Mouse (Mus musculus): ENCODE measurements around the gene Parp8. TPM values are rescaled to one million over a fixed set of nuclear protein-coding genes. Genes with fewer than 3 reads are reported as not detected.

Parp8 gene
- polyA plus RNA-seq, 2 experiments = 2.0 to 3.2 TPM

DNA sequence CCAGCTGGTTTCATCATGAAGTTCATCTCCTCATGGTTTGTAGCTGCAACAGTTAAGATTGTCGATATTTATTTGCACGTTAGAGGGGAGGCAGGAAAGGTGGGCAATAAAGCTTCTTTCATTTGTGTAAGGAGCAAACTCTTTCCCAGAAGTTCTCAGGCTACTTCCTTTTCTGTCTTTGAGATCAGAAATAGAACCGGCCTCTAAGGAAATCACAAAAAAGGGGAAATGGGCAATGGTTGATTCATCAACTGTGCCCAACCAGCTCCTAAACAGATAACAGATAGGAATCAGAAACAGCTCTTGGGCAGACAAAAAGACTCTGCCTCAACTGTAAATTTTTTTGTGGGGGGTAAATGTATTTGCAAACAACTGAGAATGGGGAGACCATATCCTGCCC lies 27.4 kb upstream of the Parp8 start:
- Histone ChIP-seq H3K27me3 (ENCODE audit: control insufficient read depth, insufficient read depth, low read length) (no peaks in the 10 kb centered on the region), H3K9ac (replicated peaks) (no peak overlapping the region), H3K4me1 (replicated peaks; ENCODE audit: control insufficient read depth in 2 of 2, insufficient read depth in 2 of 2, low read length in 1 of 2) (no peaks in the 10 kb centered on the region), H3K36me3 (replicated peaks; ENCODE audit: control insufficient read depth, insufficient read depth, low read depth) (no peaks in the 10 kb centered on the region), H3K9me3 (ENCODE audit: control insufficient read depth, low read length) (no peaks in the 10 kb centered on the region), H3K4me3 (ENCODE audit: insufficient read depth in 1 of 2, low read depth in 2 of 2, low read length in 2 of 2) (no peak overlapping the region), H3K4me2 (ENCODE audit: low read depth) (no peak overlapping the region), H3K27ac (no peak overlapping the region)
- DNase-seq (ENCODE audit: low read depth in 3 of 3, low spot score in 3 of 3) (no peak), ATAC-seq (ENCODE audit: insufficient read depth) (no peak)
- 17% methylated on average over 3 of the region's 3 CpGs for WGBS (ENCODE audit: insufficient replicate concordance)
- TF ChIP-seq EP300 (IDR thresholded peaks at IDR 0.05; ENCODE audit: low read depth) = no peak
- TF ChIP-seq CTCF (IDR thresholded peaks at IDR 0.05; ENCODE audit: low read depth) = no peak

DNA sequence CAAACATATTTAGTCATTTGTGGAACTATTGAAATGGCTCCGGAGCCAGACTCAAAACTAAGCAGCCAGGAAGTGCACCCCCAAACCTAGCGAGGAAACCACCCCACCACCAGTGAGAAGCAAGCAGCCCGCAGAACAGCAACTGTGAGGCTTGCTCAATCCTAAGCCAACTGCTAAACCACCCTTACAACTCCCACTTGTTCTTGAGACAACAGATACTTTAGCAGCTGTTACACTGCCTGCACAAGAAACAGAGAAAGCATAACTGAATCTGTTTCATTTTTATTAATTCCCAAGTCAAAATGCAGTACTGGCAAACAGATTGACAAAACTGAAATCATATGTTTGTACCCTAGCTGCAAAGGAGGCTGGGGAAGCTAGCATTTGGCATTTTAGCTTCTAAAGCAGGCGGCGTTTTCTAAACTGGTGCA lies 23.2 kb upstream of the Parp8 start:
- H3K9ac ChIP-seq (replicated peaks) = no peak overlapping the region
- H3K27me3 ChIP-seq (ENCODE audit: control insufficient read depth, insufficient read depth, low read length) = no peaks in the 10 kb centered on the region
- no peak overlapping the region for H3K4me3 ChIP-seq (ENCODE audit: insufficient read depth in 1 of 2, low read depth in 2 of 2, low read length in 2 of 2)
- no peaks in the 10 kb centered on the region for H3K9me3 ChIP-seq (ENCODE audit: control insufficient read depth, low read length)
- H3K4me2 ChIP-seq (ENCODE audit: low read depth) = no peak overlapping the region
- no peak for TF ChIP-seq CTCF (IDR thresholded peaks at IDR 0.05; ENCODE audit: low read depth)
- no peak for TF ChIP-seq EP300 (IDR thresholded peaks at IDR 0.05; ENCODE audit: low read depth)
- DNase-seq (ENCODE audit: low read depth in 3 of 3, low spot score in 3 of 3) (no peak), ATAC-seq (ENCODE audit: insufficient read depth) (no peak)
- H3K27ac ChIP-seq = no peak overlapping the region
- 37% methylated on average over 5 of the region's 5 CpGs for WGBS (ENCODE audit: insufficient replicate concordance)
- H3K36me3 ChIP-seq (replicated peaks; ENCODE audit: control insufficient read depth, insufficient read depth, low read depth) = no peaks in the 10 kb centered on the region
- H3K4me1 ChIP-seq (replicated peaks; ENCODE audit: control insufficient read depth in 2 of 2, insufficient read depth in 2 of 2, low read length in 1 of 2) = no peaks in the 10 kb centered on the region

DNA sequence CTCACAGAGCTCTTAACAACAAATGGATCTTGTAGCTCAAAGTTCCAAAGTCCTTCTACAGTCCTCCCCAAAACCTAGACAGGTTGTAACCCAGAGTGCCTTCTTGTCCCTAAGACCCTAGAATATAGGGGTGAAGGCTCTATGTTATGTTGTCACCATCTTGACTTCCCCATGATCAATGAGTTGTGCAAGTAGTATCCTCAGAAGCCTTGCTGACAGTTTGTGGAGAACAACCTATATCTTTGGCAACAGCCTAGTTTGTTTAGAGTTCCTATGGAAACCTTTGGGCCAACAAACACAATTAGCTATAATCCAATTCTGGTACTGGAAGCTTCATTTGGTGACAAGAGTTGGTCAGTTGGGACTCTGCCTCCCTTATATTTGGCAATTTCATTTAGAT lies 18.2 kb upstream of the Parp8 start:
- ATAC-seq (ENCODE audit: insufficient read depth) (no peak), DNase-seq (ENCODE audit: low read depth in 3 of 3, low spot score in 3 of 3) (no peak)
- H3K9ac ChIP-seq (replicated peaks) = no peak overlapping the region
- no peak for TF ChIP-seq CTCF (IDR thresholded peaks at IDR 0.05; ENCODE audit: low read depth)
- TF ChIP-seq EP300 (IDR thresholded peaks at IDR 0.05; ENCODE audit: low read depth) = no peak
- no peak overlapping the region for H3K27ac ChIP-seq
- H3K36me3 ChIP-seq (replicated peaks; ENCODE audit: control insufficient read depth, insufficient read depth, low read depth) = no peaks in the 10 kb centered on the region
- no peaks in the 10 kb centered on the region for H3K27me3 ChIP-seq (ENCODE audit: control insufficient read depth, insufficient read depth, low read length)
- no peaks in the 10 kb centered on the region for H3K9me3 ChIP-seq (ENCODE audit: control insufficient read depth, low read length)
- no peaks in the 10 kb centered on the region for H3K4me1 ChIP-seq (replicated peaks; ENCODE audit: control insufficient read depth in 2 of 2, insufficient read depth in 2 of 2, low read length in 1 of 2)
- no peak overlapping the region for H3K4me2 ChIP-seq (ENCODE audit: low read depth)
- no peak overlapping the region for H3K4me3 ChIP-seq (ENCODE audit: insufficient read depth in 1 of 2, low read depth in 2 of 2, low read length in 2 of 2)

DNA sequence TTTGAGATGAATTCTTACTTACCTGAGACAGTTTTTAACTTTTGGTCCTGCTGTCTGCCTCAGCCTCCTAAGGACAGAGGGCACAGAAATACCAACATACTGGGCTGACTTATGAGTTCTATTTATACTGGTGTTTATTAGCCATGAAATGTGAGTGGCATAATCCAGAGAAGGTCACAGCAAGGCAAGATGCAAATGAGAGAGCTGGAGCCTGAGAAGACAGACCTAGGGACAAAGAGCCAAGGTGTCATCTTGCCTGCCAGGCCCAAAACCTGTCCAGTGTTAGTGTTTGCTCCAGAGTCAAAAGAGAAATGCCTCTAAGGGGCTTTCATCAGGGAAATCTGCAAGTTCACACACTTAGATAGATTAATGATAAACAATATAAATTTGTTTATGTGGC lies 15.7 kb upstream of the Parp8 start:
- DNase-seq (ENCODE audit: low read depth in 3 of 3, low spot score in 3 of 3) (no peak), ATAC-seq (ENCODE audit: insufficient read depth) (no peak)
- Histone ChIP-seq H3K4me1 (replicated peaks; ENCODE audit: control insufficient read depth in 2 of 2, insufficient read depth in 2 of 2, low read length in 1 of 2) (no peaks in the 10 kb centered on the region), H3K27me3 (ENCODE audit: control insufficient read depth, insufficient read depth, low read length) (no peaks in the 10 kb centered on the region), H3K36me3 (replicated peaks; ENCODE audit: control insufficient read depth, insufficient read depth, low read depth) (no peaks in the 10 kb centered on the region), H3K4me3 (ENCODE audit: insufficient read depth in 1 of 2, low read depth in 2 of 2, low read length in 2 of 2) (no peak overlapping the region), H3K27ac (no peak overlapping the region), H3K4me2 (ENCODE audit: low read depth) (no peak overlapping the region), H3K9ac (replicated peaks) (no peak overlapping the region), H3K9me3 (ENCODE audit: control insufficient read depth, low read length) (no peaks in the 10 kb centered on the region)
- TF ChIP-seq CTCF (IDR thresholded peaks at IDR 0.05; ENCODE audit: low read depth) = no peak
- no peak for TF ChIP-seq EP300 (IDR thresholded peaks at IDR 0.05; ENCODE audit: low read depth)

DNA sequence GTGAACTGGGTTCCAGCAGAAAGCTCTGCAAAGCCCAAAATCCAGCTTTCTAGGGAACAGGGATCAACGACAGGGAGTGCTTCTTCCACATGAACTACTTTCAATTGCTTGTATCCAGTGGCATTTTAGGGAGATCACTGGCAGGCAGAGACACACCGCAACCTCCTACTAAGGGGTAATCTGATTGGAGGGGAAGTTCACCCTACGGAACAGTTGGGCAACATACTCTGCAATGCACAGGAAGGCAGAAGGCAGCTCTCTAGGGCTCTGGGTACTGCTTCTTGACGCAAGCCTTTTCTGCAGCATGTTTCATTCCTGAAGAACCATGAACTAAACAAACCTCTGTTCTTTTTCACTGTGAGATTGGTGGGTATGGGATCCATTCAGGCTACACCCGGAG lies 10.9 kb upstream of the Parp8 start:
- 58% methylated on average over 5 of the region's 5 CpGs for WGBS (ENCODE audit: insufficient replicate concordance)
- Histone ChIP-seq H3K27ac (no peak overlapping the region), H3K9me3 (ENCODE audit: control insufficient read depth, low read length) (no peaks in the 10 kb centered on the region), H3K4me3 (ENCODE audit: insufficient read depth in 1 of 2, low read depth in 2 of 2, low read length in 2 of 2) (no peak overlapping the region), H3K9ac (replicated peaks) (no peak overlapping the region), H3K36me3 (replicated peaks; ENCODE audit: control insufficient read depth, insufficient read depth, low read depth) (no peaks in the 10 kb centered on the region), H3K27me3 (ENCODE audit: control insufficient read depth, insufficient read depth, low read length) (no peaks in the 10 kb centered on the region), H3K4me1 (replicated peaks; ENCODE audit: control insufficient read depth in 2 of 2, insufficient read depth in 2 of 2, low read length in 1 of 2) (peaks cover 0 to 12% of the 10 kb centered on the region in 2 experiments; a peak in 2 of 4 replicates), H3K4me2 (ENCODE audit: low read depth) (no peak overlapping the region)
- DNase-seq (ENCODE audit: low read depth in 3 of 3, low spot score in 3 of 3) (no peak), ATAC-seq (ENCODE audit: insufficient read depth) (no peak)
- no peak for TF ChIP-seq EP300 (IDR thresholded peaks at IDR 0.05; ENCODE audit: low read depth)
- no peak for TF ChIP-seq CTCF (IDR thresholded peaks at IDR 0.05; ENCODE audit: low read depth)
